Mouse (Mus musculus): Measurements from ENCODE around the gene Hal.

- TF ChIP-seq CTCF (conservative IDR thresholded peaks at IDR 0.05; ENCODE audit: insufficient read depth, insufficient read length, low read depth, low read length) (no peak), POLR2A (IDR thresholded peaks at IDR 0.05; ENCODE audit: low read depth, low read length) (no peak)
Observed at GRCm38 (mm10) chr10:93568671-93569070, 80.1 kb downstream of the Hal start.
